Mouse (Mus musculus) C2C12 (cell line): ENCODE data around the gene 4933402J07Rik. TPM values are rescaled to one million over a fixed set of nuclear protein-coding genes. Genes with fewer than 3 reads are reported as not detected.

ENCODE experiments used
- H3K27me3 ChIP-seq: one replicate; pipeline ENCODE4 v1.6.1; 2011; ENCODE audit not compliant: control insufficient read depth, insufficient read depth, insufficient read length
- H3K36me3 ChIP-seq: one replicate; pipeline ENCODE4 v1.6.1; 2011; ENCODE audit not compliant: control insufficient read depth, insufficient read depth
- H3K4me3 ChIP-seq: one replicate; pipeline ENCODE4 v1.5.1; 2011; ENCODE audit warnings: mild to moderate bottlenecking, control low read depth; ENCODE audit not compliant: poor library complexity, insufficient read depth, severe bottlenecking
- H3K79me2 ChIP-seq: one replicate; pipeline ENCODE4 v1.6.1; 2011; ENCODE audit not compliant: control insufficient read depth, insufficient read depth
- H3K79me3 ChIP-seq: one replicate; pipeline ENCODE4 v1.6.1; 2011; ENCODE audit warnings: low read depth, control low read depth
- H3ac ChIP-seq: one replicate; pipeline ENCODE3; 2011; ENCODE audit warnings: low read depth; ENCODE audit not compliant: control insufficient read depth, insufficient read length
- CEBPB ChIP-seq: IDR thresholded peaks from one replicate; pipeline ENCODE4 v1.6.1; 2011; ENCODE audit warnings: low read depth, mild to moderate bottlenecking, control low read depth, moderate library complexity
- CTCF ChIP-seq: IDR thresholded peaks from one replicate; pipeline ENCODE4 v1.5.1; 2011; ENCODE audit not compliant: control insufficient read depth, insufficient read depth, insufficient read length
- FOSL1 ChIP-seq: IDR thresholded peaks from one replicate; pipeline ENCODE4 v1.8.0; 2011; ENCODE audit warnings: mild to moderate bottlenecking, low read length; ENCODE audit not compliant: poor library complexity, insufficient read depth, severe bottlenecking
- MAX ChIP-seq: IDR thresholded peaks from one replicate; pipeline ENCODE4 v1.6.1; 2011; ENCODE audit warnings: mild to moderate bottlenecking, control low read depth
- MYOD1 ChIP-seq: IDR thresholded peaks from one replicate; pipeline ENCODE4 v1.6.1; 2011; ENCODE audit warnings: low read depth; ENCODE audit not compliant: control insufficient read depth, insufficient read length
- MYOG ChIP-seq: IDR thresholded peaks from one replicate; pipeline ENCODE4 v1.6.1; 2011; ENCODE audit not compliant: control insufficient read depth, insufficient read length; ENCODE audit errors: extremely low read depth
- USF1 ChIP-seq: IDR thresholded peaks from one replicate; pipeline ENCODE4 v1.6.1; 2011; ENCODE audit warnings: low read depth, mild to moderate bottlenecking, control low read depth, moderate library complexity
- polyA plus RNA-seq: library from polyadenylated mRNA; unstranded; fragments of >200 nt; fragmentation: generic; extraction: Trizol; gene quantifications from one replicate; pipeline ENCODE4 v1.2.1, GENCODE M21; 2012; ENCODE audit warnings: missing spikeins

Gene 4933402J07Rik
- polyA plus RNA-seq, 1 experiment = not detected

DNA sequence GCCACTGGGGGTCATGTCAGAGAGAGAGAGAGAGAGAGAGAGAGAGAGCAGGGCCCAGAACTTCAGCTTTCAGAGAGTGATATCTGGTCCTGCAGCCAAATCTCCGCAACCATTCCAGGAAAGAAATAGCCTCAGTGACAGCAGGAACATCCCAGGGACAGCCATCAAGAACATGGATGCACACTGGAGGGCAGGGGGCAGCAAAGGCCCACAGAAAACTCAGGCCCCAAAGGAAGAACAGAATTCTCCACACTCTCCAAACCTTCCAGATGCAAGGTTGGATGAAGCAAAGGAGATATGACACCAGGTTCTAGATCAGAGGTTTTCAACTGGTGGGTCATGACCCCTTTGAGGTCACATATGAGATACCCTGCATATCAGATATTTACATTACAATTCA, 50.0 kb downstream of the 4933402J07Rik start:
- Histone ChIP-seq H3K4me3 (no peak overlapping the region), H3ac (no peak overlapping the region)
- TF ChIP-seq MAX (no peak), MYOD1 (no peak), MYOG (no peak), USF1 (no peak), CEBPB (no peak), CTCF (no peak)

DNA sequence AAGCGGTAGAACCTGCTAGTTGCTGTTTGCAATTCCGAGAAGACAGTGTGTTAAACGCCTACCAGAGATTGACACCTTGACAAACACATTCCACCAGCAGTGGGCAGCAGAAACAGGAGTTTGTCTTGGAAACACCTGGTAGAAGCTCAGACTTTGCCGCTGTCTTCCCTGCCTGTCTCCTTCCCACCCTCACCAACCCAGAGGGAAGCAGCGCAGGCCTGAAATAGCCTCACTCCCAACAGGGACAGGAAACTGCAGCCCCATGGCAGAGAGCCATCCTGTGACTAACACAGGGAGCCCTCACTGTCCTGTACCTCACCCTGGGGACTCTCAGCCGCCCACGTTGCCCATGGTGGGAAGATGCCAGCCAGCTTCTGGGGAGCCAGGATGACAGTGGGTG, 55.5 kb downstream of the 4933402J07Rik start:
- H3K4me3 ChIP-seq = no peak overlapping the region
- no peaks in the 10 kb centered on the region for H3K79me2 ChIP-seq
- no peaks in the 10 kb centered on the region for H3K36me3 ChIP-seq
- H3K79me3 ChIP-seq = no peaks in the 10 kb centered on the region
- peaks cover 27% of the 10 kb centered on the region for H3K27me3 ChIP-seq
- TF ChIP-seq MYOD1 (no peak), MYOG (no peak), CTCF (no peak), MAX (no peak), CEBPB (no peak), USF1 (no peak), FOSL1 (no peak)
- H3ac ChIP-seq = no peak overlapping the region

More for the DNA sequence above, 50.0 kb downstream of the 4933402J07Rik start:
- no peaks in the 10 kb centered on the region for H3K79me2 ChIP-seq
- H3K79me3 ChIP-seq = no peaks in the 10 kb centered on the region
- H3K27me3 ChIP-seq = peaks cover 19% of the 10 kb centered on the region
- H3K36me3 ChIP-seq = no peaks in the 10 kb centered on the region

DNA sequence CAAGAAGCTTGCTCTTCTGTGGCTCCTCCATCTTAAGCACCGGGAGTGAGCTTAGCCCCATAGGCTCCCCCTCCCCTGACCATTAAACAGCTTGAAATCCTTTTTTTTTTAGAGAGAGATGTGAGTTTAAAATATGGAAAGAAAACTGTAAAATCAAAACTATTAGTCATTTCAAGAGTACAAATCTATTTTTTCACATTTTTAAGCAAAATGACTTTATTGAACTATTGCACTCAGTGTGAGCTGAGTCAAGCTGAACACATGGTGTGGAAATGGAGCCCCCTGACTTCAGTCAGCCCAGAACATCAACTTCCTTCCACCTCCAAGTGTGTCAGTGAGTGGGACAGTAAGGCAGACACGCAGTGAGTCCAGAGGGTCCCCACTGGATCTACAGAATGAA, 55.9 kb downstream of the 4933402J07Rik start:
- no peaks in the 10 kb centered on the region for H3K79me2 ChIP-seq
- no peaks in the 10 kb centered on the region for H3K79me3 ChIP-seq
- no peaks in the 10 kb centered on the region for H3K36me3 ChIP-seq
- no peak for TF ChIP-seq CTCF
- TF ChIP-seq CEBPB = no peak
- TF ChIP-seq USF1 = no peak
- no peak for TF ChIP-seq MAX
- TF ChIP-seq MYOD1 = no peak
- TF ChIP-seq MYOG = no peak
- no peak for TF ChIP-seq FOSL1
- no peak overlapping the region for H3ac ChIP-seq
- H3K27me3 ChIP-seq = peaks cover 27% of the 10 kb centered on the region
- H3K4me3 ChIP-seq = no peak overlapping the region

DNA sequence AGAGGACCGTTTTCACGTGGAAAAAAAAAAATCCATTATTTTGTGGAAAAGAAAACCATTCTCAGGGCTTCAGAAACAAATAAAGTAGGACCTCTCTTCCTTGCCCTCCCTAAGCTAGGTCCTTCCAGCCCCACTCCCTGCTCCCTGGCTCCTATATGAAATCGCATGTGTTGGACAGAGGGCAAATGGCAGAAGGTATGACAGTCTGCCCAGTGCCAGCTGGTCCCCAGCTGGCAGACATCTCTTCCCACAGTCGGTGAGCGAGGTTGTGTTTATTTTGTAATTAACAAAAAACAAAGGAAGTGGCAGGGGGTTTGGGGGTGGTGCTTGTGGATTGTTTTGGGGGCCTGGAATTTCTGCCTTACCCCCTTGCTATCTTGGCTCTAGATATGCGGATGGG, 56.6 kb downstream of the 4933402J07Rik start:
- no peak for TF ChIP-seq USF1
- no peak for TF ChIP-seq CTCF
- TF ChIP-seq CEBPB = no peak
- TF ChIP-seq MYOG = no peak
- no peak for TF ChIP-seq MYOD1
- no peak for TF ChIP-seq MAX
- TF ChIP-seq FOSL1 = no peak
- peaks cover 27% of the 10 kb centered on the region for H3K27me3 ChIP-seq
- no peaks in the 10 kb centered on the region for H3K36me3 ChIP-seq
- no peak overlapping the region for H3ac ChIP-seq
- H3K4me3 ChIP-seq = no peak overlapping the region
- no peaks in the 10 kb centered on the region for H3K79me3 ChIP-seq
- no peaks in the 10 kb centered on the region for H3K79me2 ChIP-seq

DNA sequence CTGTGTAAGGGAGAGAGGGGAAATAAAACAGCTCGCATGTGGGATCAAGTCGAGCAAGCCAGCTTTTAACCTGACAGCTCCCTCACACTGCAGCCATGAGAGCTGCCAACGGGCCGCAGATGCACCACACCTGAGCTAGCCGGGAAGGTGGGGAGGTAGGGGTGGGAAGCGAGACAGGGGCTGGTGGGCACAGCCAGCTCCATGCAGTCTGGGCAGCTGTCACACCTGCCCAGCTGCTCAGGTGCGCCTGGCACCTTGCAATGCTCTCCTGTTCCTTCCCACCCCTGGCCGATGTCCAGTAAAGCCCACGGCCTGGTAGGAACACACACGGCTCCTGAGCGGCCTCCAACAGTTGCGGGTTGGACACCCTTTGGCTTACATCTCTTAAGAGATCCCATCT, 57.5 kb downstream of the 4933402J07Rik start:
- TF ChIP-seq MYOD1 (no peak), FOSL1 (no peak), MYOG (no peak), MAX (no peak), CTCF (no peak), CEBPB (no peak), USF1 (no peak)
- Histone ChIP-seq H3K79me2 (no peaks in the 10 kb centered on the region), H3K79me3 (no peaks in the 10 kb centered on the region), H3K27me3 (peaks cover 24% of the 10 kb centered on the region), H3ac (no peak overlapping the region), H3K36me3 (no peaks in the 10 kb centered on the region), H3K4me3 (no peak overlapping the region)

DNA sequence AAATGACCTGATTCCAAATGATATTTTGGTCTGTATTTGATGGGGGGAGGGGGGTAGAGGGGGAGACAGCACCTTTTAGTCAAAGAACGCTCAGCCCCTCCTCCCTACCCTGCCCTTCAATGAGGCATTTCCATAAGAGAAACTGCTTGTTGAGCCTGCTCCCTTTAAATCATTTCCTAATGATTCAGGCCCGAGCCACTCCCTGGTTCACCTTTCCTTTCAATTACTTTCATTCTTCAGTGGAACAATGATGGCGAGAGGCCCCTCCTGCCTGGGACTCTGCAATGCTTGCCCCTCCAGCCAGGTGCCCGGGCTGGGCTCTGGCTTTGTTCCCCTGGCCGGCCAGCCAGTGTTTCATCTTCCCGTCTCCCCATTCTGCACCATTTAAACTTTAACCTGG, 66.0 kb downstream of the 4933402J07Rik start:
- no peaks in the 10 kb centered on the region for H3K79me2 ChIP-seq
- no peak for TF ChIP-seq CEBPB
- no peak for TF ChIP-seq CTCF
- no peak for TF ChIP-seq MAX
- TF ChIP-seq USF1 = no peak
- no peak for TF ChIP-seq FOSL1
- TF ChIP-seq MYOD1 = no peak
- no peak for TF ChIP-seq MYOG
- no peaks in the 10 kb centered on the region for H3K79me3 ChIP-seq
- no peaks in the 10 kb centered on the region for H3K36me3 ChIP-seq
- H3K27me3 ChIP-seq = peaks cover 19% of the 10 kb centered on the region
- no peak overlapping the region for H3K4me3 ChIP-seq
- no peak overlapping the region for H3ac ChIP-seq

DNA sequence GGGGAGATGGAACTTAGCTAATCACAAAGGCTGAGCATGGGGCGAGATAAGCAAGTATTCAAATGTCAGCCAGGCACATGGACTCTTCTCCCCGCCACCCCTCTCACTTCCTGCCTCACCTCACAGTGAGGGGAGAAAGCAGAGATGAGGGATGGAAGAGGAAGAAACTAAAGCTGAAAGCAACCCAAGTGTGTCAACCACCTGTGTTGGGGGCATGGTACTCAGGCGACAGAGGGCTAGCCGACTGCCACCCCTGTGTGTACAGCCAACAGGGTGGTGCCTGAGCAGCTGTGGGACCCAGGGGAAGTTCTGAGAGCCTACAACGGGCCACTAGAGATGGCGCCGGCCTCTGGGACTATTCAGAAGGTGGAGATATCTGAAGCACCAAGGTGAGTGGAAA, 68.1 kb downstream of the 4933402J07Rik start:
- H3K36me3 ChIP-seq = no peaks in the 10 kb centered on the region
- H3K79me3 ChIP-seq = no peaks in the 10 kb centered on the region
- H3K79me2 ChIP-seq = no peaks in the 10 kb centered on the region
- TF ChIP-seq CTCF (no peak), MAX (no peak), USF1 (no peak), MYOD1 (no peak), FOSL1 (no peak), CEBPB (no peak), MYOG (no peak)
- no peak overlapping the region for H3K4me3 ChIP-seq
- no peak overlapping the region for H3ac ChIP-seq
- peaks cover 19% of the 10 kb centered on the region for H3K27me3 ChIP-seq
